Comparison of ENCODE assay signal across 15 mouse cellular contexts in genomic region chr19:54095716-54096115, GRCm38 (mm10). TPM values are rescaled to one million over a fixed set of nuclear protein-coding genes. Genes with fewer than 3 reads are reported as not detected.
"Had no signal": no experiment of that assay in that cellular context is flagged by ENCODE, and none has a peak within 500 bp of the region (broad histone marks: within the 10 kb centered on the region; RNA-seq: fewer than 3 reads in every experiment).

No protein-coding gene starts in this region.

- DNase-seq: kidney, adult 8-10 months; layer of hippocampus, postnatal 36 days; liver; liver, embryonic 13.5 days; liver, postnatal 0 days; lung, postnatal 14 days; right cerebral cortex, postnatal 4 days; spleen, adult 18-20 months; thymus, adult 18-20 months; thymus, postnatal 14 days had no signal

- H3K27ac ChIP-seq: limb, embryonic 12.5 days; liver, embryonic 13.5 days; lung, embryonic 15.5 days; macrophage had no signal

- H3K9me3 ChIP-seq: limb, embryonic 12.5 days; liver, embryonic 13.5 days; lung, embryonic 15.5 days; megakaryocyte, embryonic 14.5 days had no signal

- H3K4me3 ChIP-seq: limb, embryonic 12.5 days; liver, embryonic 13.5 days; lung, embryonic 15.5 days; megakaryocyte, embryonic 14.5 days had no signal

- ATAC-seq: intestine, postnatal 0 days; liver, postnatal 0 days had no signal

- H3K36me3 ChIP-seq: limb, embryonic 12.5 days; liver, embryonic 13.5 days; lung, embryonic 15.5 days had no signal

- H3K9ac ChIP-seq: limb, embryonic 12.5 days; liver, embryonic 13.5 days; liver, postnatal 0 days; lung, embryonic 15.5 days had no signal

- H3K4me1 ChIP-seq: limb, embryonic 12.5 days; liver, embryonic 13.5 days; lung, embryonic 15.5 days had no signal

- H3K27me3 ChIP-seq: lung, embryonic 15.5 days had no signal

- H3K4me2 ChIP-seq: limb, embryonic 12.5 days; liver, embryonic 13.5 days; lung, embryonic 15.5 days had no signal

RNA-seq across cellular contexts. Expression of gene Adra2a, which starts 51.8 kb away (rescaled TPM):
- polyA plus RNA-seq: macrophage had no signal
